Mouse (Mus musculus) spleen, embryonic (tissue): ENCODE results near the gene Prss22.

Experiments used
- CTCF ChIA-PET: fragments of 350-600 bp; sonication (Branson Sonifier 250); formaldehyde crosslinking; loops from one replicate; lab custom pipeline; 2022; lab: Charles Lee

Gene Prss22

GRCm38 (mm10) chr17:23997901-23998300 is at the start of gene Prss22:
Gene Prss22 (minus strand): TSS chr17:23998100.
- CTCF ChIA-PET: no interaction called here

- CTCF ChIA-PET: no interaction called here
Observed at GRCm38 (mm10) chr17:24046026-24046425, 48.1 kb upstream of the Prss22 start.

GRCm38 (mm10) chr17:24045608-24046007 is 47.7 kb upstream of the Prss22 start:
- CTCF ChIA-PET: no interaction called here

- CTCF ChIA-PET: no interaction called here
Observed at GRCm38 (mm10) chr17:24044482-24044881, 46.6 kb upstream of the Prss22 start.

GRCm38 (mm10) chr17:24037844-24038243 is 39.9 kb upstream of the Prss22 start, which contains the start of gene Prss27:
Gene Prss27 (plus strand): TSS chr17:24038144.
- CTCF ChIA-PET: no interaction called here

- CTCF ChIA-PET: no interaction called here
Observed at GRCm38 (mm10) chr17:24037360-24037759, 39.5 kb upstream of the Prss22 start.

- CTCF ChIA-PET: no interaction called here
Observed at GRCm38 (mm10) chr17:24036954-24037353, 39.1 kb upstream of the Prss22 start.

GRCm38 (mm10) chr17:24035087-24035486 is 37.2 kb upstream of the Prss22 start:
- CTCF ChIA-PET: no interaction called here

- CTCF ChIA-PET: no interaction called here
Observed at GRCm38 (mm10) chr17:24030551-24030950, 32.7 kb upstream of the Prss22 start.

GRCm38 (mm10) chr17:24029477-24029876 is 31.6 kb upstream of the Prss22 start:
- CTCF ChIA-PET: no interaction called here

- CTCF ChIA-PET: no interaction called here
Observed at GRCm38 (mm10) chr17:24021375-24022199, 23.7 kb upstream of the Prss22 start.

GRCm38 (mm10) chr17:24020696-24021095 is 22.8 kb upstream of the Prss22 start:
- CTCF ChIA-PET: no interaction called here

GRCm38 (mm10) chr17:24015727-24016126 is 17.8 kb upstream of the Prss22 start:
- CTCF ChIA-PET: no interaction called here

GRCm38 (mm10) chr17:24014433-24014965 is 16.6 kb upstream of the Prss22 start:
- CTCF ChIA-PET: no interaction called here

- CTCF ChIA-PET: no interaction called here
Observed at GRCm38 (mm10) chr17:24012921-24013320, 15.0 kb upstream of the Prss22 start.

GRCm38 (mm10) chr17:24009617-24010016 is 11.7 kb upstream of the Prss22 start:
- CTCF ChIA-PET: interaction anchor here (1.3 kb wide), 1 partner anchor 15 kb away, joined by 3 read pairs; no protein-coding TSS in a partner anchor

- CTCF ChIA-PET: interaction anchor here (1.3 kb wide), 1 partner anchor 14 kb away, joined by 3 read pairs; no protein-coding TSS in a partner anchor
Observed at GRCm38 (mm10) chr17:24008105-24008504, 10.2 kb upstream of the Prss22 start.

- CTCF ChIA-PET: no interaction called here
Observed at GRCm38 (mm10) chr17:24007391-24007790, 9.5 kb upstream of the Prss22 start.

- CTCF ChIA-PET: no interaction called here
Observed at GRCm38 (mm10) chr17:24006930-24007329, 9.0 kb upstream of the Prss22 start.

GRCm38 (mm10) chr17:24005049-24005448 is 7.1 kb upstream of the Prss22 start:
- CTCF ChIA-PET: no interaction called here

- CTCF ChIA-PET: no interaction called here
Observed at GRCm38 (mm10) chr17:24004071-24004665, 6.3 kb upstream of the Prss22 start.

GRCm38 (mm10) chr17:24000404-24000803 is 2.5 kb upstream of the Prss22 start:
- CTCF ChIA-PET: no interaction called here

- CTCF ChIA-PET: no interaction called here
Observed at GRCm38 (mm10) chr17:23998383-23998782, 483 bp upstream of the Prss22 start.
